Mouse (Mus musculus) urinary bladder, postnatal 10 days (tissue): ENCODE data around the gene Sgo1.
"Not testable (repeated sequence)": the region's sequence is repeated elsewhere in the genome, so short reads cannot be mapped to it uniquely, and the experiment has no call there.

Experiments used
- DNase-seq: peaks from one replicate; pipeline ENCODE4 v3.0.0; 2022; ENCODE audit warnings: low spot score

The Sgo1 gene

DNA sequence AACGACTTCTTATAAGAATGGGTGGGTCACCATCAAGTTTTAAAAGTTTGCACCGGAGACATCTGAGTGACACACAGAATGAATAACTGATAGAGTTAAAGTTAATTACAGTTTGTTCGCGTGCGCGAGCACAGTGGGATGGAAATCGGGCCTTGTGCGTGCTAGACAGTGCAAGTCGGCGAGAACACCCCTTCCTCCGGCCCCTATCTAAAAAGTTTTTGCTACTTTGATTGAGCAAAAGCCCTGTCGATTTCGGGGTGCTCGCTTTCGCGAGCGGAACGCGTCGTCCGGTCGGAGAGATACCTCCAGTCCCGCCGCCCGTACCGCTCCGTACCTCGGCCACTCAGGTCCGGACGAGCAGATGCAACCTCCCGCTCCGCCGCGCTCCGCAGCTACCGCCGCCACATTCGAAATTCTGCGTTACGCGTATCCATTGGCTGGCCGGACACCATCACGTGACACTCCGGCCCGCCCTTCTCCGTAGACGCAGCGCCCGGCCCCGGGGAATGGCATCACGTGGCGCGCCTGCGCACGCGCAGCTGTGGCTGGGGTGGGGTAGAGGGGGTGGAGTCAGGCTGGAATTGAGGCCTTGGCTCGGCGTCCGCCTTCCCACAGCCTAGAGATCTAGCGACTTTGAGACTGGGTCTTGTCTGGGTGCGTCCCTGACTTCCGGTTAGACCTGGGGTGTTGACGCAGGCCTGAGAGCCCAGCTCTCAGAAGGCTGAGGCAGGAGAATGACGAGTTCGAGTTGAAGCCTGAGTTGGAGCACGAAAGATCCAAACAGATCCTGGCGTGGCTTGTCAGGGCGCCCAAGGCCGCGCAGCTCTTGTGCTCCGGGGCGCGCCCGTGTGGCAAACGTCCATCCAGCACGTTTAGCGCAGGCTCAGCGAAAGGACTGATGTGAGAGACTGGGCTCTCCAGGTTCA, at the start of gene Sgo1:
Gene Sgo1 (minus strand): TSS at position 457 of the 926 bp plus-strand sequence.
- peak; percentile 82 for DNase-seq

DNA sequence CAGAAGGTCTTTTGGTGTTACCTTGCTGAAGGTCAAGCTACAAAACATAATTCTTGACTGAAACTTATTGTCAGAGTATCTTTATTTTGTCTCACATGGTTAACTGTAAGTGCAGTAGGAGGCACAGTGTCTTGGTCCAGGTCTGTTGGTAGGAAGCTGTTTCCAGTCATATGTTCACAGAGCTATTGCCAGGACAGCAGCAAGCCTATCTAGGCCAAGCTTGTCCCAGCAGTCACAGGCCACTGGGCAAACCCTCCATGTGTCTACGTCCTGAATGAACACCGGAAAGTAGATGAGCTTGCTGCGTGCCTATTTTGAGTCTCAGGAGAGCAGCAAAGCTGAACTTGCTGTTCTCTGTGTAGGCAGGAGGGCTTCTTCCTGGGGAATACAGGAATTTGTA, 29.8 kb upstream of the Sgo1 start:
- DNase-seq, result not testable (repeated sequence)

- DNase-seq, result no peak
These were observed 29.3 kb upstream of the Sgo1 start for GRCm38 (mm10) chr17:53718474-53718873.

- not testable (repeated sequence) for DNase-seq
These were observed 26.0 kb upstream of the Sgo1 start for GRCm38 (mm10) chr17:53715161-53715560.

DNA sequence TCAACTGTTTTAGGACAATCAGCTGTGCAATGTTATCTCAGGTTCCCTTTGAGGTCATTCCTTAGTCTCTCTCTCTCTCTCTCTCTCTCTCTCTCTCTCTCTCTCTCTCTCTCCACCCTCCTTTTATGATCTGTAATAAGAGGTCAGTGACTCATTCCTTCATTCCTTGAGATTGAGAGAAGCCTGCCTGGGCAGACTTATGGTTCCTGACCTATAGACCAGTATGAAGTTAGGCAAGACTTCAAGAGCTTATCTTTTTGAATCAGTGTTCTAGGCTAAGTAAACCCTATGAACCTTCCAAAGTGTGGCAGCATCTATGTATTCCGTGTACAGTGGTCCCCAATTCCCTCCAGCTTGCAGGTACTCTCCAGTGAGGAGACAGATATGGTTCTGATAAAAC, 25.3 kb upstream of the Sgo1 start:
- no peak for DNase-seq

GRCm38 (mm10) chr17:53697521-53697920, 8.4 kb upstream of the Sgo1 start:
- not testable (repeated sequence) for DNase-seq

DNA sequence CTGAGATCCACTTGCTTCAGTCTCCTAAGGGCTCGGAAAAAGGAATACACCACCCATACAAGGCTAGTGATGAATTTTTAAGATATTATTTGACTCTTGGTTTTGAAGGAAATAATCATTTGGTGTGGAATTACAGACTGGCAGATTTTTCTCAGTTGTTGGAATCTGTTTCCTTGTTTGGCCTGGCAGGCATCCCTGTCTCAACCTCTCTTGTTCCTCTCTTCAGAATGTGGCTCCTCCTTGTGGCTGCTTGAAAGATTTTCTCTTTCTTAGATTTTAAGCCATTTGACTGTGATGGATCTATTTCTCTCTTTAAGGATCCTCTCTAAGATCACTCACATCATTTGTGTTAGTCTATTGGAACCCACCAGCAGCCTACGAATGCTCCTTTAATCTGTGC, 4.9 kb upstream of the Sgo1 start:
- no peak for DNase-seq

GRCm38 (mm10) chr17:53689946-53690345, 813 bp upstream of the Sgo1 start:
- no peak for DNase-seq

- no peak for DNase-seq
These were observed 812 bp downstream of the Sgo1 start for GRCm38 (mm10) chr17:53688321-53688720.

GRCm38 (mm10) chr17:53678716-53679115, 10.4 kb downstream of the Sgo1 start:
- DNase-seq, result no peak

- no peak for DNase-seq
These were observed 18.7 kb downstream of the Sgo1 start for GRCm38 (mm10) chr17:53670453-53670852.

- no peak for DNase-seq
These were observed 24.3 kb downstream of the Sgo1 start for GRCm38 (mm10) chr17:53664703-53665382.

DNA sequence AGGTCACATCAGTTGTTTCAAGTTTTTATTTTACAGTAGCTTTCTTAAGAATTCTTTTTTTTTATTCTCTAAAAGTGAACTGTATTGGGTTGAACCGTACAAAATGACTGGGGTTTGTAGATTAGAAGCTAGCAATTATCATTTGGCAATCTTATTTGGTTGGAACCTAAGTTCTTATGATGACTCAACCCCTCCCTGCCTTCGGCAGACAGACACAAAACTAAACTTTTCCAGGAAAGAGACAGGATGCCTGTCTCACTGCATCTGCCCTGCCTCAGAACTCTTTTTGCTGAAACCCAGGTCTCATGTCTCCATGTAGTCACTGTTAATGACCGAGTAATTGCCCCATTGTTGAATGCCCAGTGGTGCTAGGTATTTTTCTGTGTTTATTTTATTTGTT, 24.9 kb downstream of the Sgo1 start:
- DNase-seq, result no peak

- no peak for DNase-seq
These were observed 27.9 kb downstream of the Sgo1 start for GRCm38 (mm10) chr17:53661056-53661840.

DNA sequence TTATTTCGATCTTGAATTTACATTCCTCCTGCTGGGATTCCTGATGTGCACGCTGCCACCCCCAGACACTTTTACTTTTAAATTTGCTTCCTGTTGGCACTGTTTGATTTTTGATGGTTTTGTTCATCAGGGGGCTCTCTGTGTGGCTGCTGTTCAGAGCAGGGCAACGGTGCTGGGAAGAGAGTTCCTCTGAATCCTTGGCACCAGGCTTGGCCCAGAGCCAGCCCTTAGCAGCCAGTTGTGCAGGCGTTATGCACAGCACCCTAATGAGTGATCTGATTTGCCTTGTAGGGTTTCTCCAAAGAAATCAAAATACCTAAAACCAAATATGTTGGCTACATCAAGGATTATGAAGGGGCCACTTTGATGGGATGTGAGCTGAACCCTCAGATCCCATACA, 29.4 kb downstream of the Sgo1 start:
- no peak for DNase-seq

GRCm38 (mm10) chr17:53659230-53659629, 29.9 kb downstream of the Sgo1 start:
- no peak for DNase-seq

- no peak for DNase-seq
These were observed 30.5 kb downstream of the Sgo1 start for GRCm38 (mm10) chr17:53658668-53659067.

GRCm38 (mm10) chr17:53657391-53657790, 31.7 kb downstream of the Sgo1 start:
- DNase-seq, result not testable (repeated sequence)

- no peak for DNase-seq
These were observed 32.7 kb downstream of the Sgo1 start for GRCm38 (mm10) chr17:53656369-53656860.

DNA sequence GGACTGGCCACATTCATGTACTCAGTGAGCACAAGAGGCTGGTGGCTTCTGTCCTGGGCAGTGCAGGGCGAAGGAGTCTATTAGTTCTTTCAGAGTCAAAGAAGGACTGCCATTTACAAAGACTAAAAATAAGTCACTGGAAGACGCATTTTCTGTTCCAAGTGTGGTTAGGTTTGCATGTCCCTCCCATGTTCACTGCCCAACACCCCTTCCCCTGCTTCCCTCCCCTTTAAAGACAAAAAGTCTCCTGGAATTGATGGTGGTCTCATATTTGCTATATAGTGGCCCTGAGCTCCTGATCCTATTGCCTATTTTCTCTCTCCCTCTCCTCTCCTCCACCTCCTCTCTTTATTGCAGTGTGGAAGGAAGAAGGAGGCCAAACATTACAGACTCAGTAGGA, 33.2 kb downstream of the Sgo1 start:
- no peak for DNase-seq

DNA sequence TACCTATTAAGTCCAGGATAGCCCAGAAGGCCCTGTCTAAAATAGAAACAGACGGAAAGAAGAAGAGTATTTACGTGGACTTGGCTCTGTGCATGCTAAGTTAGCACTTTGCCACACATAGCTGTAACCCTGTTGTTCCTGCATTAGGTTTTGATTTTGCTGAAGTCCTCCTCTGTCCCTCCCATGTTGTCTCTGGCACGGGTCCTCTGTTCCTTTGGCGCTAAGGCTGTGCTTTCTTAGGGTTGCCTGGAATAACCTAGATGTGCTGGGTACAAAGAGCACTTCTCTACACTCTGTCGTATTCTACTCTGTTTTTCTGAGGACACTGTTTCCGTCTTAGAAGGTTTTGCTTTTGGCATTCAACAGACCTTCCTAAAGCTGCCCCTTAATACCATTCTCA, 34.1 kb downstream of the Sgo1 start:
- DNase-seq, result no peak

DNA sequence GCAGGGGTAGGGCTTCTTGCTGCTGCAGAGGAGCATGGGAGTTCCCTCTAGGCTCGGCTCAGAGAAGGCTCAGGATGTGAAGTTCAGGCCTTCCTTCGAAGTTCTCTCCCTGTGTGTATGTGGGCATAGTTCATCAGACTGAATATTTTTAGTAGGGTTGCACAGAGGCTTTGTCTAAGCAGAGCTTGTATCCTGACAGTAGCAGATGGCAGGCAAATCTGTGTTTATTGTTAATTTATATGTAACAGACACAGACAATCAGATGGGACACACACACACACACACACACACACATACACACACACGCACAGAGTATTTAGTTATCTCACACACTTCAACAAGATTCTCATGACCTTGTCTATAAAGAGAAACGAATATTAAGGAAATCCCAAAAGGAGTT, 34.5 kb downstream of the Sgo1 start:
- DNase-seq, result no peak
